Mouse (Mus musculus) left cerebral cortex, adult 2 months (tissue): ENCODE data around the gene Vsig10. TPM values are rescaled to one million over a fixed set of nuclear protein-coding genes. Genes with fewer than 3 reads are reported as not detected.

Source experiments
- DNase-seq, 2 experiments: peaks; one replicate each; pipeline ENCODE4 v3.0.0; 2021 to 2022; ENCODE audit warnings: low spot score in 2 of 2, mixed read lengths in 1 of 2; ENCODE audit errors: extremely low spot score in 1 of 2
- H3K27ac ChIP-seq: fragments of 200-600 bp; 2 replicates; pipeline ENCODE4 v1.8.1; 2022
- H3K4me3 ChIP-seq: fragments of 200-600 bp; 2 replicates; pipeline ENCODE4 v1.8.1; 2022
- CTCF ChIP-seq: fragments of 200-600 bp; IDR thresholded peaks from 2 replicates; pipeline ENCODE4 v1.8.1; 2022; ENCODE audit warnings: antibody characterized with exemption, mild to moderate bottlenecking, moderate library complexity
- intact Hi-C: fragments of 180-260 bp; cut with DNase I; formaldehyde crosslinking; loops from one replicate; pipeline ENCODE4 v1.15.1; 2025
- total RNA-seq, 2 experiments: library from RNA; stranded (reverse); gene quantifications; 2 replicates each; pipeline ENCODE4 v1.2.3; 2021

The Vsig10 gene
- total RNA-seq, 2 experiments from 2014 or later: 1.7 to 2.1 TPM

DNA sequence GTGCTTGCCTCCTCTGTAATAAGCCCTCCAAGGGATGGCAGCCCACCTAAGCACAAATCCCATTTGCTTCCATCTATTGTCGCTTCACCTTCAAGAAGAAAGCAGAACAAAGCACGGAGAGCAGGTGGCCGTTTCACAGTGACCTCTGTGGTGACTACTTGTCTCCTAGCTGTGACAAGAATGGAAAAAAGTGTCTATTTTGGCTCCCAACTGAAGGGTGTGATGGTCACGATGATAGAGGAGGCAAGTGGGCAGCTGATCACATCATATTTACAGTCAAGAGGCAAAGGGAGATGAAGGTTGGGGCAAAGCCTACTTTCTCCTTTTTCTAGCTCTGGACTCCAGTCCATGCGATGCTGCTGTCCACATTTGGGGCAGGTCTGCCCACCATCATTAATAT is 77.0 kb downstream of the Vsig10 start:
- no peak for DNase-seq
- H3K4me3 ChIP-seq: no peak overlapping the region
- intact Hi-C loops: no loop called here
- TF ChIP-seq CTCF: no peak
- H3K27ac ChIP-seq: no peak overlapping the region

DNA sequence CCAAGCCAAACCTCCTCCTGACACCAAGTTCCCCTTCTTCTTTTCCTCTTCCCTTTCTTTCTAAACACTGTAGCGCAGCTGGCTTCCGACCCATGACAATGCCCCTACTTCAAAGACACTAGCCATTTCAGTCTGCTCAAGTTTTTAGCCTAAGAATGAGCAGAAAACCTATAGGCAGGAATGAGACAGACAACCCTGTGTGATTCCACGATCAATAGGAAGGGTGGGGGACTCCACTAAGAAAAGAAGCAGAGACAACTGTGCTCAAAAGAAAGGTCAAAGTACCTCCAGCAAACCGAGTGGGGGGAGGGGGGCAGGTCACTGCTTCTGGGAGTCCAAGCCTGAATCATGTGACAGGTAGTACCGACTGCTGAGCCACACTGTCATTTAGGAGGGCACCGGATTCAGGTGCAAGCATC is 77.7 kb downstream of the Vsig10 start:
- Histone ChIP-seq H3K4me3 (no peak overlapping the region), H3K27ac (no peak overlapping the region)
- DNase-seq: no peak
- no peak for TF ChIP-seq CTCF
- intact Hi-C loops: no loop called here

DNA sequence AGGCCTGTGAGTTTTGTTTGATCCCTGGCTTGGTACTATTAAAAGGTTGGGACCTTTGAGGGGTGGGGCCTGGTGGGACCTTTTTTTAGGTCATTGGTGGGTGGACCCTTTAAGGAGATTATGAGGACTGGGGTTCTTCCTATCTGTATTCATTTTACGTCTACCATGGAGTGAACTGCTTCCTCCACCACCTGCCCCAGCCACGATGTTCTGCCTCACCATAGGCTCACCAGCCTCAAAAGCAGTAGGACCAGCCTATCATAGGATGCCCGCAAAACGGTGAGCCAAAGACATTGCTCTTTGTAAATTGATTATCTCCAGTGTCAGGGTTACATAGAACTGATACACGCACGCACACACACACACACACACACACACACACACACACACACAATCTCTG is 78.5 kb downstream of the Vsig10 start:
- no peak overlapping the region for H3K4me3 ChIP-seq
- no peak overlapping the region for H3K27ac ChIP-seq
- DNase-seq: no peak
- TF ChIP-seq CTCF: no peak
- intact Hi-C loops: no loop called here

- no peak overlapping the region for H3K27ac ChIP-seq
- H3K4me3 ChIP-seq: no peak overlapping the region
- no peak for TF ChIP-seq CTCF
- intact Hi-C loops: no loop called here
- DNase-seq: no peak
These were observed 79.2 kb downstream of the Vsig10 start for GRCm38 (mm10) chr5:117398007-117398550.

GRCm38 (mm10) chr5:117399281-117399680 is 80.4 kb downstream of the Vsig10 start:
- no peak for TF ChIP-seq CTCF
- H3K4me3 ChIP-seq: no peak overlapping the region
- intact Hi-C loops: no loop called here
- H3K27ac ChIP-seq: no peak overlapping the region
- DNase-seq: no peak

- no peak for TF ChIP-seq CTCF
- no peak overlapping the region for H3K4me3 ChIP-seq
- intact Hi-C loops: no loop called here
- no peak overlapping the region for H3K27ac ChIP-seq
- DNase-seq: no peak
These were observed 84.7 kb downstream of the Vsig10 start for GRCm38 (mm10) chr5:117403609-117404008.

Other genes starting within 250 kb of the Vsig10 start
- 100 to 1,000 TPM; 117 to 141 TPM for gene Suds3, start 203.0 kb upstream of the Vsig10 start, total RNA-seq
- 10 to 100 TPM; 52.5 to 54.7 TPM for gene Taok3, start 199.0 kb upstream of the Vsig10 start, total RNA-seq
- 100 to 1,000 TPM; 647 to 672 TPM for gene Pebp1, start 31.5 kb upstream of the Vsig10 start, total RNA-seq
- gene Wsb2, start 38.2 kb downstream of the Vsig10 start, total RNA-seq: 100 to 1,000 TPM; 302 TPM
- 10 to 100 TPM; 16.1 to 16.7 TPM for gene Rfc5, start 70.0 kb downstream of the Vsig10 start, total RNA-seq
- 10 to 100 TPM; 40.8 to 47.2 TPM for gene Ksr2, start 94.9 kb downstream of the Vsig10 start, total RNA-seq